Mouse (Mus musculus) brain, embryonic 14.5 days (tissue): ENCODE data around the gene S100a7a.

ENCODE experiments used
- CTCF ChIP-seq: fragments of 200-500 bp; IDR thresholded peaks from 2 replicates; pipeline ENCODE4 v1.5.1; 2012; ENCODE audit warnings: inconsistent platforms, mild to moderate bottlenecking, moderate library complexity, borderline replicate concordance; ENCODE audit not compliant: insufficient read depth, insufficient read length; ENCODE audit errors: extremely low read depth
- POLR2A ChIP-seq: fragments of 200-500 bp; IDR thresholded peaks from 2 replicates; pipeline ENCODE4 v1.6.1; 2012; ENCODE audit warnings: mild to moderate bottlenecking, inconsistent platforms, borderline replicate concordance; ENCODE audit not compliant: poor library complexity, insufficient read depth, insufficient read length, severe bottlenecking; ENCODE audit errors: extremely low read depth

GRCm38 (mm10) chr3:90693496-90693895 lies 39.7 kb downstream of the S100a7a start:
- TF ChIP-seq CTCF (no peak), POLR2A (no peak)
